Mouse (Mus musculus) hindbrain, embryonic 15.5 days (tissue): ENCODE data around the gene Yipf2. TPM values are rescaled to one million over a fixed set of nuclear protein-coding genes. Genes with fewer than 3 reads are reported as not detected.

Experiments used
- ATAC-seq: fragments of 200-750 bp; cut with Nextera tagmentation; 2 replicates; pipeline ENCODE4 v1.8.0; 2017; ENCODE audit warnings: low read depth, moderate number of reproducible peaks, moderate TSS enrichment; ENCODE audit not compliant: low FRiP score
- H3K27ac ChIP-seq: fragments of 300-500 bp; sonication (generic); replicated peaks from 2 replicates; pipeline ENCODE4 v1.5.1; 2015; ENCODE audit warnings: mild to moderate bottlenecking, inconsistent platforms
- H3K27me3 ChIP-seq: fragments of 300-500 bp; sonication (generic); 2 replicates; pipeline ENCODE4 v1.6.1; 2015; ENCODE audit warnings: control low read depth, inconsistent platforms
- H3K36me3 ChIP-seq: fragments of 300-500 bp; sonication (generic); 2 replicates; pipeline ENCODE4 v1.6.1; 2015; ENCODE audit warnings: control low read depth, inconsistent platforms
- H3K4me1 ChIP-seq: fragments of 300-500 bp; sonication (generic); replicated peaks from 2 replicates; pipeline ENCODE4 v1.6.1; 2015; ENCODE audit warnings: control low read depth, inconsistent platforms
- H3K4me2 ChIP-seq: fragments of 300-500 bp; sonication (generic); 2 replicates; pipeline ENCODE4 v1.6.1; 2015; ENCODE audit warnings: moderate library complexity, mild to moderate bottlenecking, inconsistent platforms
- H3K4me3 ChIP-seq: fragments of 300-500 bp; sonication (generic); 2 replicates; pipeline ENCODE4 v1.5.1; 2015; ENCODE audit warnings: mild to moderate bottlenecking, inconsistent platforms
- H3K9ac ChIP-seq: fragments of 300-500 bp; sonication (generic); 2 replicates; pipeline ENCODE4 v1.6.1; 2015; ENCODE audit warnings: inconsistent platforms
- H3K9me3 ChIP-seq: fragments of 300-500 bp; sonication (generic); 2 replicates; pipeline ENCODE4 v1.6.1; 2016; ENCODE audit warnings: control low read depth, inconsistent platforms
- WGBS: fragments of 180-500 bp; shearing (Covaris S2); methylation state at CpG from one replicate; pipeline ENCODE4 v1.1.7; 2015; 5-methylcytosine and 5-hydroxymethylcytosine counted together
- polyA plus RNA-seq: library from polyadenylated mRNA; unstranded; fragments of >200 nt; fragmentation: Nextera tagmentation; extraction: Ambion mirVana; gene quantifications from 2 replicates; pipeline ENCODE4 v1.2.1, GENCODE M21; 2015

Yipf2 gene
- polyA plus RNA-seq = 25.1 and 25.2 TPM in 2 replicates

DNA sequence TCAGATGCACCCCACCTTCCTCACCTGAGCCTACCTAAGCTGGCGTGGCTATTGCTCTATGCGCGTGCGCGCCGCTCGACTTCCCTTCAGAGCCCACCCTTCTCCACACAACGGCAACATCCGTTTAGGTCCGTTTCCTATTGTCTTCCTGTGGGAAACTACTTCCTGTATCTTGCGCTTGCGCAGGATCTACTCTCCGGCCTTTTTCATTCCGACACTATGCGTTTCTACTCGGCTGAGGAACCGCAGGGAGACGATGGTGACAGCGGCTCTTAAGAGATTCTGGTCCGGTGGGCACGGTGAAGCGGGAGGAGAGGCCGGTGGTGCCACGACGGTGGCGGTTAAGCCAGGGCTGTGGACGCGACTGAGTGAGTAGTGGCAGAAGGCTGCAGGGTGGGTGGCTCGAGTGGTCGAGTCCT lies at the start of gene Yipf2, which contains the start of gene Timm29:
TSS of gene Yipf2 (minus strand) at position 126 of the 419 bp plus-strand sequence.
TSS of gene Timm29 (plus strand) at position 20 of the 419 bp plus-strand sequence.
- under 1% methylated on average over 30 of the region's 30 CpGs for whole genome bisulfite sequencing
- H3K36me3 ChIP-seq = peaks cover 38% of the 10 kb centered on the region

DNA sequence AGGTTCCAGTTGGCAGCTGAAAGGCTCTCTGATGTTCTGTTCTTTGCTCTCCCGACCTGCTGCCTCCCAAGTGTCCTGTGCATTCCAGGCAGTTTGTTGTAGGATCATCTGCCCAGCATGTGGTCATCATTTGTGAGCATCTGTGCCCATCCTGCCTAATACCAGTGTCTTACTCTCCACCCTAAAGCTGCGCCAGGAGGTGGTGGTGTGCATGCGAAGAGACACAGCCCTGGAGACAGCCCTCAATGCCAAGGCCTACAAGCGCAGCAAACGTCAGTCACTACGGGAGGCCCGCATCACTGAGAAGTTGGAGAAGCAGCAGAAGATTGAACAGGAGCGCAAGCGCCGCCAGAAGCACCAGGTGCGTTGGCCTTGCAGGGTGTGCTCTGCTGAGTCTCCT lies 46.4 kb upstream of the Yipf2 start:
- no peaks in the 10 kb centered on the region for H3K27me3 ChIP-seq
- H3K9me3 ChIP-seq = no peaks in the 10 kb centered on the region
- no peak overlapping the region for H3K4me2 ChIP-seq
- H3K36me3 ChIP-seq = peaks cover 96% of the 10 kb centered on the region
- no peak overlapping the region for H3K4me3 ChIP-seq
- no peaks in the 10 kb centered on the region; the same call in 1 of the 2 replicates for H3K4me1 ChIP-seq
- no peak overlapping the region for H3K9ac ChIP-seq
- ATAC-seq = no peak
- 90% methylated on average over 11 of the region's 11 CpGs for WGBS
- no peak overlapping the region for H3K27ac ChIP-seq

More for the DNA sequence above, at the start of gene Yipf2, which contains the start of gene Timm29:
- Histone ChIP-seq H3K9me3 (no peaks in the 10 kb centered on the region), H3K4me1 (peaks cover 35% of the 10 kb centered on the region), H3K4me2 (peak within 1 kb of the TSS; percentile 96), H3K27me3 (no peaks in the 10 kb centered on the region), H3K9ac (peak within 1 kb of the TSS; percentile 93), H3K4me3 (peak within 1 kb of the TSS; percentile 98), H3K27ac (peak within 1 kb of the TSS; percentile 89)
- peak; percentile 94 for ATAC-seq

DNA sequence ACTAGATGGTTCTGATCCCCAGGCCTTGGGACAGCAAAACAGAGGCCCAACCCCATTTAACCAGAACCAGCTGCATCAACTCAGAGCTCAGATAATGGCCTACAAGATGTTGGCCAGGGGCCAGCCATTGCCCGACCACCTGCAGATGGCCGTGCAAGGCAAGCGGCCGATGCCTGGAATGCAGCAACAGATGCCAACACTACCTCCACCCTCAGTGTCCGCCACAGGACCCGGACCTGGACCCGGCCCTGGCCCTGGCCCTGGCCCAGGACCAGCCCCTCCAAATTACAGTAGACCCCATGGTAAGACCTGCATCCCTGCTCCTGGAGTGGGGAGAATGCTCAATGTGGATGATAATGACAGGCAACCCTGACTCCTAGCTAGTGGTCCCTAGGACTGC lies 43.0 kb upstream of the Yipf2 start:
- H3K27me3 ChIP-seq = no peaks in the 10 kb centered on the region
- H3K4me1 ChIP-seq = peaks cover 4% of the 10 kb centered on the region
- H3K9ac ChIP-seq = no peak overlapping the region
- H3K9me3 ChIP-seq = no peaks in the 10 kb centered on the region
- 0 out of 2 replicates have a peak, but pooled peaks have one; percentile 15 for ATAC-seq
- peaks cover 68% of the 10 kb centered on the region for H3K36me3 ChIP-seq
- no peak overlapping the region for H3K27ac ChIP-seq
- WGBS = 50% methylated on average over 7 of the region's 7 CpGs
- no peak overlapping the region for H3K4me3 ChIP-seq
- no peak overlapping the region for H3K4me2 ChIP-seq

DNA sequence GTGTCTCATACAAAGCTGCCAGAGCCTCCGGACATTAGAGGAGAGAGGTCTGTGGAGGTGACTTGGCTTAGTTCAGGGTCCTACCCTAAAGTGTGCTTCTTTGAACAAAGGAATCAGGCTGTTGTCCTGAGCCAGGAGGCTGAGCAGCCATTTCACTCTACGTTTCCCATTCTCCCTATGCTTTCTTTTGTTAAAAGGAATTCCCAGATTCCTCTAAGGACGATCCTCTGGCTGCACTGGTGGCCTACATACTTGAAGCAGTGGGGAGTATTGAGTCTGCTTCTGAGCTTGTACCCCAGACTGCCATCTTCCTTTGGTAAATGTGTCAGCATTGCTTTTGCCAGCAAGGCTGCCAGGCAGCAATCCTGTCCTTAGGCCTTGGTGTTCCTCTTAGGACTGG lies 40.5 kb upstream of the Yipf2 start:
- Histone ChIP-seq H3K9me3 (no peaks in the 10 kb centered on the region), H3K36me3 (peaks cover 43% of the 10 kb centered on the region), H3K9ac (no peak overlapping the region), H3K4me1 (peaks cover 4% of the 10 kb centered on the region), H3K4me2 (no peak overlapping the region), H3K27me3 (no peaks in the 10 kb centered on the region), H3K27ac (no peak overlapping the region), H3K4me3 (no peak overlapping the region)
- 66% methylated on average over 3 of the region's 3 CpGs for WGBS
- ATAC-seq = no peak

DNA sequence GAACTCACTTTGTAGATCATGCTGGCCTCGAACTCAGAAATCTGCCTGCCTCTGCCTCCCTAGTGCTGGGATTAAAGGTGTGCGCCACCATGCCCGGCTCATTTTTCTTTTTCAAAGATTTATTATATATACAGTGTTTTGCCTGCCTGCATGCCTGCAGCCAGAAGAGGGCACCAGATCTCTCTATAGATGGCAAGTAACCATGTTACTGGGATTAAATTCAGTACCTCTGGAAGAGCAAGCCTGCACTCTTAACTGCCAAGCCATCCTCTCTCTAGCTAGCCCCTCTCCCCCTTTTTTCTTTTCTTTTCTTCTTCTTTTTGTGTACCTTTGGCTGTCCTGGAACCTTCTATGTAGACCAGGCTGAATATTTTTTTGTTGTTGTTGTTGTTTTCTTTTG lies 38.0 kb upstream of the Yipf2 start:
- WGBS = 80% methylated on average over 3 of the region's 3 CpGs
- no peaks in the 10 kb centered on the region for H3K27me3 ChIP-seq
- H3K36me3 ChIP-seq = peaks cover 19% of the 10 kb centered on the region
- no peak overlapping the region for H3K9ac ChIP-seq
- ATAC-seq = no peak
- no peak overlapping the region for H3K4me2 ChIP-seq
- H3K4me1 ChIP-seq = peaks cover 15% of the 10 kb centered on the region
- no peaks in the 10 kb centered on the region for H3K9me3 ChIP-seq
- no peak overlapping the region for H3K27ac ChIP-seq
- H3K4me3 ChIP-seq = no peak overlapping the region

DNA sequence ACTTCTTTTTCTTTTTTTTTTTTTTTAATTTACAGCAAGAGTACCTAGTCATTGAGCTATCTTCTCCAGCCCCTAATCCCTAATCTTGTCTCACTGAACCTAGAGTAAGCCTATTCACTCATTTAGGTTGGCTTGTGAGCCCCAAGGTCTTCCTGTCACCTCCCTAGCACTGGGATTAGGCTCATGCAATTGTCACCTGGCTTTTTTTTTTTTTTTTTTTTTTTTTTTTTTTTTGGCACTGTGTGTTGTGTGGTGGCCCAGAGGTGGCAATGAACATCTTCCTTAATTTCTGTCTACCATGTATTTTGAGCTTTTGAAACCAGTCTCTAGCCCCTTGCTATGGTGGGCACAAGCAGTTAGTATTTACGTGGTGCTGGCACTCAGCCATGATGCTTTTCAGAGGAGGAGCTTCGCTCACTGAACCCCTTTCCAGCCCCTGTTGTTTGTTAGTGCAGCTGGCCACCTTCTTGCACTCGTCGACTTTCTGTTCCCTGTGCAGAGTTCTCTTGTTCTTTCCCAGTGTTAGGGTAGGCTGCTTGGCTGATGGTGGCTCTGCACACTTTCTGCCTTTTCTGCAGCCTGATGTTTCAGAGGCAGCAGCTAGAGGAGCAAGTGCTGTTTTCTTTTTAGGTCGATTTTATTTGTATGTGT lies 34.6 kb upstream of the Yipf2 start:
- H3K27ac ChIP-seq = 0 out of 2 replicates have a peak overlapping the region, but pooled peaks have one; percentile 4
- no peak overlapping the region for H3K9ac ChIP-seq
- no peak overlapping the region for H3K4me2 ChIP-seq
- no peaks in the 10 kb centered on the region for H3K27me3 ChIP-seq
- no peak for ATAC-seq
- no peak overlapping the region for H3K4me3 ChIP-seq
- WGBS = 59% methylated on average over 5 of the region's 5 CpGs
- H3K9me3 ChIP-seq = no peaks in the 10 kb centered on the region
- H3K4me1 ChIP-seq = peaks cover 19% of the 10 kb centered on the region
- H3K36me3 ChIP-seq = no peaks in the 10 kb centered on the region

DNA sequence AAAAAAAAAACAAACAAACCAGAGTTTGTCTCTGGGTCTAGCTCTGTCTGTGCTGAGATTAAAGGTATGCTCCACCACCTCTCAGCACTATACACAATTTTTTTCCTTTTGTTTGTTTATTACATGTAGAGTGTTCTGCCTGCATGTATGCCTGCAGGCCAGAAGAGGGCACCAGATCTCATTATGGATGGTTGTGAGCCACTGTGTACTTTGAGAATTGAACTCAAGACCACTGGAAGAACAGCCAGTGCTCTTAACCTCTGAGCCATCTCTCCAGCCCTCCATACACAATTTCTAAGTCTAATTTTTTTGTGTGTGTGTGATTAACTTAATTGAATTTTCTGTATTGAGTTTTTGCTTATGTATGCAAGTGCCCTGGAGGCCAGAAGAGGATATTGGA lies 33.9 kb upstream of the Yipf2 start:
- H3K27me3 ChIP-seq = no peaks in the 10 kb centered on the region
- no peaks in the 10 kb centered on the region for H3K9me3 ChIP-seq
- H3K36me3 ChIP-seq = no peaks in the 10 kb centered on the region
- H3K4me1 ChIP-seq = peaks cover 19% of the 10 kb centered on the region
- no peak overlapping the region for H3K9ac ChIP-seq
- H3K27ac ChIP-seq = no peak overlapping the region
- no peak overlapping the region for H3K4me3 ChIP-seq
- no peak overlapping the region for H3K4me2 ChIP-seq
- no peak for ATAC-seq

DNA sequence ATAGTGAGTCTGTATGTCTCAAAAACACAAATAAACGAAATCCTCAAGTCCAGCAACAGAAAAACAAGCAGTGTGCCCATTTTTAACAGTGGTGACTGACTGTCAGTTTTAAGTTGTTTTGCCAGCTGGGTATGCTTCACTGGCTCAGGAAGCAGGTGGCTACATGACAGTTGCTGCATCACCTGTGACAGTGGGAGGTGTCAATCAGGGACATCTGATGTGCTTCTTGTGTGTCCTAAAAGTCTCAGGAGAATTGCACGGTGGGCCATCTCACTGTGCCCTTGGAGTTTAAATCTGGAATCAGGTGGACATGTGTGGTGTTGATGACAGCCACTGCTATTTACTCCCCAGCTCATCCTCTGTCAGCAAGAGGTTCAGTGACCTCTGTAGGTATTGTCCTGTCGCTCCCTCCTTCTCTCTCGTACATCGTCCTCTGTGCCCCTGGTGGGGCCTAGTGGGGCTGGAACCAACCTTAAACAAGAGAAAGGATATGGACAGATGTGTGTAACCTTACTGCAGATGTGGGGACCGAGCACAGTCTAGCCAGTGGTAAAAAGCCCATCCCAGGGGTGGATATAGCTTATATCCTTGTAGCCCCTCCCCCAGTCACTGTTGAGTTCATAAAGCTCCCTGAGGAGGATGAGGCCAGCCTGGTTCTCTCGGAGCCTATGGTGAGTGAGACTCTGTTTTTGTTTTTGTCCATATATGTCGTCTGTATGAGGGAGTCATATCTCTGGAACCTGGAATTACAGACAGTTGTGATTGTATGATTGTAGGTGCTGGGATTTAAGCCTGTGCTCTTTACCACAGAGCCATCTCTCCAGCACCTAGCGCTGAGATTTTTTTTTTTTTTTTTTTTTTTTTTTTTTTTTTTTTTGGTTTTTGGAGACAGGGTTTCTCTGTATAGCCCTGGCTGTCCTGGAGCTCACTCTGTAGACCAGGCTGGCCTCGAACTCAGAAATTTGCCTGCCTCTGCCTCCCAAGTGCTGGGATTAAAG lies 33.0 kb upstream of the Yipf2 start:
- 84% methylated on average over 10 of the region's 10 CpGs for WGBS
- Histone ChIP-seq H3K9me3 (no peaks in the 10 kb centered on the region), H3K27ac (no peak overlapping the region), H3K4me2 (no peak overlapping the region), H3K9ac (no peak overlapping the region), H3K4me3 (no peak overlapping the region), H3K27me3 (no peaks in the 10 kb centered on the region), H3K36me3 (no peaks in the 10 kb centered on the region), H3K4me1 (peaks cover 19% of the 10 kb centered on the region)
- no peak for ATAC-seq

DNA sequence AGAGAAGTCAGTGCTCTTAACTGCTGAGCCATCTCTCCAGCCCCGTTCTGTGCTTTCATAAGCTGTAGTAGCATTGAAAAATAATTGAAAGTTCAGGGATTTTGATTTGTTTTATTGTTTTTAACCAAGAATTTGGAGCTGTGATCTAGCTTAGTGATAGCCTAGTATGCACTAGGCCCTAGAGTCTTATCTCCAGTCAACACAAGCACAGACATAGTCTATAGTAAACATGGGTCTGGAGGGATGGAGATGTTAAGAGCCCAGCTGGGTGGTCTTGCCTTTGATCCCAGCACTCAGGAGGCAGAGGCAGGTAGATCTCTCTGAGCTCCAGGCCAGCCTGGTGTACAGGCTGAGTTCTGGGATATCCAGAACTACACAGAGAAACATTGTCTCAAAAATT lies 30.0 kb upstream of the Yipf2 start:
- Histone ChIP-seq H3K27ac (no peak overlapping the region), H3K4me3 (no peak overlapping the region), H3K27me3 (no peaks in the 10 kb centered on the region), H3K9ac (no peak overlapping the region), H3K9me3 (no peaks in the 10 kb centered on the region), H3K36me3 (no peaks in the 10 kb centered on the region), H3K4me2 (no peak overlapping the region), H3K4me1 (peaks cover 41% of the 10 kb centered on the region)
- no peak for ATAC-seq
- 95% methylated on average over 1 of the region's 1 CpGs for WGBS

DNA sequence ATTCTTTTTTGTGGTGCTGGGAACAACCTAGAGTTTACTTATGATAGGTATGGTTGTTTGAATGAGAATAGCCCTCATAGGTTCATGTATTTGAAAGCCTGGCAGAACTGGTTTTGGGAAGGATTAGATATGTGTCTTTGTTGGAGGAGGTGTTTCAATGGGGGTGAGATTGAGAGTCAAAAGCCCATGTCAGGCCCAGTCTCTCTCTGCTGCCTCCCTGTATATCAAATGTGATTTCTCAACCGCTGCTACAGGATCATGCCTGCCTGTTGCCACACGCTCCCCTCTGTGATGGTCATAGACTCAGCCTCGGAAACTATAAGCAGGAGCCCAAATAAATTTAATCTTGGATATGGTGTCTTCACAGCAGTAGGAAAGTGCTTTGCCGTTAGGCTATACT lies 27.6 kb upstream of the Yipf2 start:
- no peak overlapping the region for H3K4me2 ChIP-seq
- H3K36me3 ChIP-seq = no peaks in the 10 kb centered on the region
- no peaks in the 10 kb centered on the region for H3K27me3 ChIP-seq
- H3K9ac ChIP-seq = no peak overlapping the region
- H3K27ac ChIP-seq = no peak overlapping the region
- WGBS = 84% methylated on average over 4 of the region's 4 CpGs
- H3K9me3 ChIP-seq = no peaks in the 10 kb centered on the region
- ATAC-seq = no peak
- H3K4me3 ChIP-seq = no peak overlapping the region
- H3K4me1 ChIP-seq = peaks cover 40% of the 10 kb centered on the region

DNA sequence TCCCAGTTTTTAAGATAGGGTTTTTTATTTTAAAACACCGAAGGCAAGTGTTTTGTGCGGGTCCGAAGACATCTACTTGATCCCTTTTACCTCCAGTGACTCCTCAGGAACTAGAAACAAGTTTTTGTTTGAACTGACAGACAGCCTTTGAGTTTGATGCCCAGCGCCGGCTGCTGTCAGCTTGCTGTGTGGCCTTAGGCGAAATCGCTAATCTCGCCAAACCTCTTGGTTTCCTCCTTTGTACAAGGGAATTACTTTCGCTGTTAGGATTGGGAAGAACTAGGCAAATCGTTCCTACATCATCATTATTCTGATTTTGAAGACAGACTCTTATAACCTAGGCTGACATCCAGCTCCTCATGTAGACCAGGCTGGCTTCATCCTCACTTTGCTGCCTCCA lies 24.4 kb upstream of the Yipf2 start:
- peaks cover 40% of the 10 kb centered on the region for H3K4me1 ChIP-seq
- H3K36me3 ChIP-seq = no peaks in the 10 kb centered on the region
- H3K9me3 ChIP-seq = no peaks in the 10 kb centered on the region
- peak overlapping the region; percentile 98 for H3K27ac ChIP-seq
- peak overlapping the region; percentile 61 for H3K4me2 ChIP-seq
- H3K4me3 ChIP-seq = peak overlapping the region; percentile 66
- WGBS = 4% methylated on average over 10 of the region's 10 CpGs
- H3K27me3 ChIP-seq = no peaks in the 10 kb centered on the region
- H3K9ac ChIP-seq = peak overlapping the region; percentile 85
- no peak for ATAC-seq

DNA sequence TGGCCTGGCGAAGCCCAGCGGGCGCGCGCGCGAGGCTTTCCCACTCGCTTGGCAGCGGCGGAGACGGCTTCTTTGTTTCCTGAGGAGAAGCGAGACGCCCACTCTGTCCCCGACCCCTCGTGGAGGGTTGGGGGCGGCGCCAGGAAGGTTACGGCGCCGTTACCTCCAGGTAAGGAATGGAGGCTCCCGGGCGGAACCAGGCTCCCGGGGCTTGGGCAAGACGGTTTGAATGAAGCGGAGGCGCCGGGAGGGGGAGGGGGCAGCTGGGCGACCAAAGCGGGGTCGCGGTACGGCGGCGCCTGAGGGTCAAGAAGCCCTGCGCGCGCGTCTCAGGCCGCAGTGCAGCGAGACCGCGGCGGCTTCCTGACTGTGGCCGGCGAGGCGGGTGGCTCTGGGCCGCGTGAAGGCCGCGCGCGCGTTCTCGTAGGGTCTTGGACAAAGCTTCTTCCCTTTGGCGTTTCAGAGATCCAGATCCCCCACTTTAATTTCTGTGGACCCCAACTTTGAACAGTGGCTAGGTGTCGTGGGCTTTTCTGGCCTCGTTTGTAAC lies 23.7 kb upstream of the Yipf2 start:
- H3K27me3 ChIP-seq = no peaks in the 10 kb centered on the region
- peak overlapping the region; percentile 85 for H3K9ac ChIP-seq
- H3K36me3 ChIP-seq = no peaks in the 10 kb centered on the region
- peak; percentile 84 for ATAC-seq
- H3K9me3 ChIP-seq = no peaks in the 10 kb centered on the region
- peak overlapping the region; percentile 61 for H3K4me2 ChIP-seq
- H3K4me3 ChIP-seq = peak overlapping the region; percentile 66
- under 1% methylated on average over 50 of the region's 57 CpGs for WGBS
- H3K4me1 ChIP-seq = peaks cover 40% of the 10 kb centered on the region
- peak overlapping the region; percentile 98 for H3K27ac ChIP-seq
